Mouse (Mus musculus) heart, adult 2 months (tissue): ENCODE measurements around the gene Gm17387.

Experiments
- CTCF ChIP-seq: fragments of 200-600 bp; IDR thresholded peaks from 2 replicates; pipeline ENCODE4 v1.8.1; 2022; ENCODE audit warnings: antibody characterized with exemption, mild to moderate bottlenecking, moderate library complexity
- EP300 ChIP-seq: fragments of 200-500 bp; IDR thresholded peaks from 2 replicates; pipeline ENCODE4 v1.6.1; 2011; ENCODE audit warnings: low read depth, low read length, control low read depth; ENCODE audit not compliant: insufficient read depth
- POLR2A ChIP-seq: fragments of 200-500 bp; IDR thresholded peaks from 2 replicates; pipeline ENCODE4 v1.6.1; 2011; ENCODE audit warnings: mild to moderate bottlenecking, low read depth, low read length, control low read depth; ENCODE audit not compliant: insufficient read depth

- TF ChIP-seq CTCF (no peak), POLR2A (no peak), EP300 (no peak)
These were observed 38.3 kb upstream of the Gm17387 start for GRCm38 (mm10) chr7:140990622-140991021.
